22 mouse cellular contexts compared by ENCODE assay signal in genomic region chrX:77443852-77444492, GRCm38 (mm10).
DNase-seq lines count a peak whose midpoint lies in the region; ATAC-seq and TF ChIP-seq lines count a peak whose summit lies in the region.
"Had no signal": no experiment of that assay in that cellular context is flagged by ENCODE, and none has a peak within 500 bp of the region (broad histone marks: within the 10 kb centered on the region; RNA-seq: fewer than 3 reads in every experiment).

No protein-coding gene starts in this region.

- no peak overlapping the region; the same call in 1 of the 2 replicates for H3K27ac ChIP-seq in forebrain, embryonic 14.5 days (ENCODE audit: low read depth, low read length)
- no peak overlapping the region for H3K27ac ChIP-seq in forebrain, embryonic 12.5 days
- H3K27ac ChIP-seq in midbrain, postnatal 0 days (ENCODE audit: low read depth, low read length): no peak overlapping the region
- H3K27ac ChIP-seq in midbrain, embryonic 10.5 days (replicated peaks): no peak overlapping the region
- H3K27ac ChIP-seq in forebrain, embryonic 16.5 days (ENCODE audit: low read length): 0 out of 2 replicates have a peak overlapping the region, but pooled peaks have one; percentile 8
- H3K27ac ChIP-seq: embryonic facial prominence, embryonic 12.5 days; heart, embryonic 15.5 days; layer of hippocampus, adult 2 months; left cerebral cortex, adult 2 months; limb, embryonic 13.5 days; liver, embryonic 14.5 days had no signal

- H3K9me3 ChIP-seq in forebrain, embryonic 14.5 days (replicated peaks; ENCODE audit: control insufficient read depth, low read length): no peaks in the 10 kb centered on the region
- no peaks in the 10 kb centered on the region for H3K9me3 ChIP-seq in forebrain, embryonic 12.5 days
- H3K9me3 ChIP-seq in midbrain, postnatal 0 days (ENCODE audit: low read length): no peaks in the 10 kb centered on the region
- H3K9me3 ChIP-seq in midbrain, embryonic 10.5 days (replicated peaks): no peaks in the 10 kb centered on the region
- no peaks in the 10 kb centered on the region for H3K9me3 ChIP-seq in forebrain, embryonic 16.5 days (ENCODE audit: control insufficient read depth, low read length)
- H3K9me3 ChIP-seq: embryonic facial prominence, embryonic 12.5 days; heart, embryonic 15.5 days; limb, embryonic 13.5 days had no signal

- intact Hi-C loops in left cerebral cortex, postnatal 10 days (cut with DNase I): no loop called here

- no peak overlapping the region for H3K4me2 ChIP-seq in forebrain, embryonic 14.5 days (ENCODE audit: low read length)
- no peak overlapping the region for H3K4me2 ChIP-seq in forebrain, embryonic 12.5 days
- H3K4me2 ChIP-seq in midbrain, postnatal 0 days (ENCODE audit: low read depth, low read length, poor library complexity, severe bottlenecking): no peak overlapping the region
- H3K4me2 ChIP-seq in forebrain, embryonic 16.5 days (ENCODE audit: low read length): no peak overlapping the region
- H3K4me2 ChIP-seq: embryonic facial prominence, embryonic 12.5 days; heart, embryonic 15.5 days; limb, embryonic 13.5 days had no signal

- peak; percentile 74 for DNase-seq in forebrain, embryonic 14.5 days (ENCODE audit: low spot score)
- peak; percentile 7 for DNase-seq in midbrain, postnatal 0 days (ENCODE audit: low spot score)
- no peak for DNase-seq in midbrain, embryonic 10.5 days (ENCODE audit: low spot score)
- no peak for DNase-seq in left cerebral cortex, postnatal 10 days (ENCODE audit: extremely low spot score in 1 of 2, low spot score in 2 of 2)
- no peak for DNase-seq in layer of hippocampus, postnatal 25 days (ENCODE audit: extremely low spot score in 1 of 2, low spot score in 1 of 2)
- DNase-seq: adrenal gland, adult 2 months; cerebellum, adult 11-12 months; gastrocnemius, postnatal 10 days; heart, adult 18-20 months; kidney, adult 18-20 months; kidney, postnatal 10 days; right cerebral cortex, postnatal 25 days; thymus, postnatal 14 days had no signal

- H3K9ac ChIP-seq in forebrain, embryonic 14.5 days (ENCODE audit: low read length): no peak overlapping the region
- no peak overlapping the region for H3K9ac ChIP-seq in forebrain, embryonic 12.5 days
- H3K9ac ChIP-seq in midbrain, postnatal 0 days (replicated peaks; ENCODE audit: low read length, poor library complexity, severe bottlenecking): no peak overlapping the region
- no peak overlapping the region for H3K9ac ChIP-seq in forebrain, embryonic 16.5 days (replicated peaks; ENCODE audit: low read depth, low read length)
- H3K9ac ChIP-seq: embryonic facial prominence, embryonic 12.5 days; heart, embryonic 15.5 days; limb, embryonic 13.5 days; liver, embryonic 14.5 days had no signal

- no peaks in the 10 kb centered on the region for H3K36me3 ChIP-seq in forebrain, embryonic 14.5 days (ENCODE audit: control insufficient read depth, insufficient read depth, low read length)
- no peaks in the 10 kb centered on the region for H3K36me3 ChIP-seq in forebrain, embryonic 12.5 days (replicated peaks)
- no peaks in the 10 kb centered on the region for H3K36me3 ChIP-seq in midbrain, postnatal 0 days (ENCODE audit: insufficient read depth, low read length)
- no peaks in the 10 kb centered on the region for H3K36me3 ChIP-seq in midbrain, embryonic 10.5 days
- H3K36me3 ChIP-seq in forebrain, embryonic 16.5 days (ENCODE audit: control insufficient read depth, insufficient read depth): no peaks in the 10 kb centered on the region
- H3K36me3 ChIP-seq: embryonic facial prominence, embryonic 12.5 days; heart, embryonic 15.5 days; limb, embryonic 13.5 days had no signal

- H3K4me3 ChIP-seq in forebrain, embryonic 14.5 days (ENCODE audit: low read depth, low read length): no peak overlapping the region
- H3K4me3 ChIP-seq in forebrain, embryonic 12.5 days (replicated peaks): no peak overlapping the region
- H3K4me3 ChIP-seq in midbrain, postnatal 0 days (ENCODE audit: low read depth, low read length): no peak overlapping the region
- H3K4me3 ChIP-seq in midbrain, embryonic 10.5 days: no peak overlapping the region
- no peak overlapping the region for H3K4me3 ChIP-seq in forebrain, embryonic 16.5 days (replicated peaks; ENCODE audit: low read length)
- H3K4me3 ChIP-seq: embryonic facial prominence, embryonic 12.5 days; heart, embryonic 15.5 days; layer of hippocampus, adult 2 months; left cerebral cortex, adult 2 months; limb, embryonic 13.5 days had no signal

- peak; percentile 66 for ATAC-seq in forebrain, embryonic 14.5 days
- ATAC-seq in forebrain, embryonic 12.5 days (ENCODE audit: low FRiP score): no peak
- no peak for ATAC-seq in midbrain, postnatal 0 days (ENCODE audit: low FRiP score)
- ATAC-seq in forebrain, embryonic 16.5 days: peak; percentile 67; the same call in 1 of the 2 replicates
- ATAC-seq: lung, postnatal 0 days had no signal

- H3K4me1 ChIP-seq in forebrain, embryonic 14.5 days (ENCODE audit: control insufficient read depth, insufficient read depth, low read length): no peaks in the 10 kb centered on the region
- H3K4me1 ChIP-seq in forebrain, embryonic 12.5 days: no peaks in the 10 kb centered on the region
- H3K4me1 ChIP-seq in midbrain, postnatal 0 days (ENCODE audit: insufficient read depth, low read length): no peaks in the 10 kb centered on the region
- 0 out of 2 replicates have a peak, but pooled peaks cover 6% of the 10 kb centered on the region for H3K4me1 ChIP-seq in midbrain, embryonic 10.5 days
- peaks cover 6% of the 10 kb centered on the region for H3K4me1 ChIP-seq in forebrain, embryonic 16.5 days (replicated peaks; ENCODE audit: control insufficient read depth, insufficient read depth, low read length)
- H3K4me1 ChIP-seq: embryonic facial prominence, embryonic 12.5 days; heart, embryonic 15.5 days; limb, embryonic 13.5 days had no signal

- no peaks in the 10 kb centered on the region for H3K27me3 ChIP-seq in forebrain, embryonic 14.5 days (replicated peaks; ENCODE audit: control insufficient read depth, insufficient read depth, low read length)
- H3K27me3 ChIP-seq in forebrain, embryonic 12.5 days: no peaks in the 10 kb centered on the region
- no peaks in the 10 kb centered on the region for H3K27me3 ChIP-seq in midbrain, postnatal 0 days (ENCODE audit: insufficient read depth, low read length)
- no peaks in the 10 kb centered on the region for H3K27me3 ChIP-seq in midbrain, embryonic 10.5 days (ENCODE audit: low read depth, poor library complexity, severe bottlenecking)
- no peaks in the 10 kb centered on the region for H3K27me3 ChIP-seq in forebrain, embryonic 16.5 days (replicated peaks; ENCODE audit: control insufficient read depth, insufficient read depth, low read length)
- H3K27me3 ChIP-seq: embryonic facial prominence, embryonic 12.5 days; heart, embryonic 15.5 days; limb, embryonic 13.5 days had no signal

- 28% methylated on average over 3 of the region's 3 CpGs for WGBS in forebrain, embryonic 14.5 days
- 26% methylated on average over 3 of the region's 3 CpGs for WGBS in forebrain, embryonic 12.5 days
- 25% methylated on average over 3 of the region's 3 CpGs for WGBS in midbrain, postnatal 0 days
- 45% methylated on average over 3 of the region's 3 CpGs for whole genome bisulfite sequencing in midbrain, embryonic 10.5 days
- WGBS in forebrain, embryonic 16.5 days: 18% methylated on average over 3 of the region's 3 CpGs

- TF ChIP-seq CTCF in midbrain, postnatal 0 days (IDR thresholded peaks at IDR 0.05): no peak

Comparison
In these comparisons a context has a peak if more than half of its experiments do, and no peak if none do; other contexts are left out.
1. ATAC-seq: peak in forebrain, embryonic 14.5 days (single experiment) and forebrain, embryonic 16.5 days (single experiment); none in forebrain, embryonic 12.5 days (single experiment) and midbrain, postnatal 0 days (single experiment).
2. DNase-seq: peak in forebrain, embryonic 14.5 days (single experiment) and midbrain, postnatal 0 days (single experiment); none in midbrain, embryonic 10.5 days (single experiment), left cerebral cortex, postnatal 10 days (0 of 2) and layer of hippocampus, postnatal 25 days (0 of 2).